Mouse (Mus musculus): Measurements from ENCODE around the gene Fam83c. TPM values are rescaled to one million over a fixed set of nuclear protein-coding genes. Genes with fewer than 3 reads are reported as not detected.

The Fam83c gene
- 0.11 and 0.14 TPM in 2 replicates for polyA plus RNA-seq (2015; fragmentation: Nextera tagmentation; extraction: Ambion mirVana)

GRCm38 (mm10) chr2:155834732-155835131 is at the start of gene Fam83c:
Gene Fam83c (minus strand): TSS chr2:155834854.

GRCm38 (mm10) chr2:155826630-155827424 is 7.8 kb downstream of the Fam83c start, which contains the start of gene Eif6:
Gene Eif6 (minus strand): TSS chr2:155826925.

GRCm38 (mm10) chr2:155819392-155819448 is 15.4 kb downstream of the Fam83c start, which contains the start of gene BC029722:
Gene BC029722 (minus strand): TSS chr2:155819426.

Other genes with a start within 250 kb of the Fam83c start
- 17.9 and 18.7 TPM in 2 replicates for gene Gss, start 242.0 kb downstream of the Fam83c start, polyA plus RNA-seq (2015; fragmentation: Nextera tagmentation; extraction: Ambion mirVana)
- gene Myh7b, start 223.6 kb downstream of the Fam83c start, polyA plus RNA-seq (2015; fragmentation: Nextera tagmentation; extraction: Ambion mirVana): 0.11 and 0.23 TPM in 2 replicates
- gene Trpc4ap, start 142.5 kb downstream of the Fam83c start, polyA plus RNA-seq (2015; fragmentation: Nextera tagmentation; extraction: Ambion mirVana): 67.5 and 69.9 TPM in 2 replicates
- 23.0 and 25.7 TPM in 2 replicates for gene Edem2, start 105.4 kb downstream of the Fam83c start, polyA plus RNA-seq (2015; fragmentation: Nextera tagmentation; extraction: Ambion mirVana)
- not detected in 2 replicates for gene Gm17581, start 99.0 kb downstream of the Fam83c start, polyA plus RNA-seq (2015; fragmentation: Nextera tagmentation; extraction: Ambion mirVana)
- gene Procr, start 83.7 kb downstream of the Fam83c start, polyA plus RNA-seq (2015; fragmentation: Nextera tagmentation; extraction: Ambion mirVana): 7.4 and 8.4 TPM in 2 replicates
- 0.04 and 0.07 TPM in 2 replicates for gene Mmp24, start 59.5 kb downstream of the Fam83c start, polyA plus RNA-seq (2015; fragmentation: Nextera tagmentation; extraction: Ambion mirVana)
- gene BC029722, start 15.4 kb downstream of the Fam83c start, polyA plus RNA-seq (2015; fragmentation: Nextera tagmentation; extraction: Ambion mirVana): 36.9 and 43.0 TPM in 2 replicates
- gene Eif6, start 7.9 kb downstream of the Fam83c start, polyA plus RNA-seq (2015; fragmentation: Nextera tagmentation; extraction: Ambion mirVana): 139 and 163 TPM in 2 replicates
- 53.2 and 53.6 TPM in 2 replicates for gene Uqcc1, start 95.5 kb upstream of the Fam83c start, polyA plus RNA-seq (2015; fragmentation: Nextera tagmentation; extraction: Ambion mirVana)
- 0.21 TPM in 1 of 2 replicates, not detected in the other for gene Gm15557, start 105.9 kb upstream of the Fam83c start, polyA plus RNA-seq (2015; fragmentation: Nextera tagmentation; extraction: Ambion mirVana)
- gene Gdf5, start 110.5 kb upstream of the Fam83c start, polyA plus RNA-seq (2015; fragmentation: Nextera tagmentation; extraction: Ambion mirVana): 14.6 and 16.2 TPM in 2 replicates
- gene Cep250, start 121.6 kb upstream of the Fam83c start, polyA plus RNA-seq (2015; fragmentation: Nextera tagmentation; extraction: Ambion mirVana): 4.9 and 6.3 TPM in 2 replicates
- gene 6430550D23Rik, start 173.1 kb upstream of the Fam83c start, polyA plus RNA-seq (2015; fragmentation: Nextera tagmentation; extraction: Ambion mirVana): 0.18 and 0.23 TPM in 2 replicates
- 121 and 140 TPM in 2 replicates for gene Ergic3, start 173.2 kb upstream of the Fam83c start, polyA plus RNA-seq (2015; fragmentation: Nextera tagmentation; extraction: Ambion mirVana)
- gene Fer1l4, start 218.1 kb upstream of the Fam83c start, polyA plus RNA-seq (2015; fragmentation: Nextera tagmentation; extraction: Ambion mirVana): 10.7 and 11.6 TPM in 2 replicates
- 1.2 and 1.8 TPM in 2 replicates for gene Spag4, start 230.3 kb upstream of the Fam83c start, polyA plus RNA-seq (2015; fragmentation: Nextera tagmentation; extraction: Ambion mirVana)